Mouse (Mus musculus) neutrophil, adult 65 days (primary cell): Measurements from ENCODE around the gene Erbb4. TPM values are rescaled to one million over a fixed set of nuclear protein-coding genes. Genes with fewer than 3 reads are reported as not detected.

Experiments used
- total RNA-seq: library from RNA; stranded (reverse); gene quantifications from 2 replicates; pipeline ENCODE4 v1.2.4, GENCODE M21; 2023

Gene Erbb4
- not detected in 2 replicates for total RNA-seq

GRCm38 (mm10) chr1:69107485-69108158 lies at the start of gene Erbb4:
TSS of gene Erbb4 (minus strand) at chr1:69108059.

